Mouse (Mus musculus): ENCODE data around the gene Ube4a.

- no peak for TF ChIP-seq CTCF (IDR thresholded peaks at IDR 0.05; ENCODE audit: insufficient read depth, low read length)
- peak; percentile 93 for TF ChIP-seq POLR2A (IDR thresholded peaks at IDR 0.05; ENCODE audit: borderline replicate concordance, extremely low read depth, low read depth, low read length)
Observed at GRCm38 (mm10) chr9:44965126-44965832, at the start of gene Ube4a.

All from lung, adult 2 months (tissue).